Mouse (Mus musculus) heart, postnatal 0 days (tissue): ENCODE measurements at regions not wholly inside any gene's neighbourhood (a gene's known extent, or its start where the extent isn't known, plus 50 kb on each side); places are given as distances from the start of the nearest gene placed in this dataset.

ENCODE experiments used
- CTCF ChIP-seq: IDR thresholded peaks from 2 replicates; pipeline ENCODE4 v1.5.1; 2016; ENCODE audit warnings: antibody characterized with exemption, control low read depth, low read depth
- EP300 ChIP-seq: IDR thresholded peaks from 2 replicates; pipeline ENCODE4 v1.6.1; 2016; ENCODE audit warnings: antibody characterized with exemption, low read depth

DNA sequence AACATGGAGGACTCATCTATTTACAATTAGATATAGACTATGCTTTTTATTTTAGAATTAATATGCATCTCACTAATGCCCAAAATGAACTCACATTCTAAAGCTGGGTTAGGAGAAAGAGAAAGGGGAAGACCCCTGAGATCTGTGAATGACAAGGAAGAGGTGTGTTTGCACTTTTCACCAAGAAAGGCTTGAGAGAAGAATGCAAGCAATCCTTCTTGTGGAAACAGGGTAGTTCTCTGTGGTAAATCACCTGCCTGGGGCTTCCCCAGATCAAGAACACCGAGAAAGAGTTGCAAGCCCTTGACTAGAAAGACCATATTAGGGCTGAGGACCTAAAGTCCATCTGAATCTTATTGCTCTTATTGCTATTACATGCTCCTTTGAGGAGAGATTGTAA is 1037.6 kb downstream of the Gsdmc2 start:
- no peak for TF ChIP-seq CTCF
- TF ChIP-seq EP300: no peak
